Mouse (Mus musculus) limb, embryonic 13.5 days (tissue): ENCODE data around the gene Ero1lb. TPM values are rescaled to one million over a fixed set of nuclear protein-coding genes. Genes with fewer than 3 reads are reported as not detected.
"Not testable (repeated sequence)": the region's sequence is repeated elsewhere in the genome, so short reads cannot be mapped to it uniquely, and the experiment has no call there.

Experiments
- ATAC-seq: fragments of 200-750 bp; cut with Nextera tagmentation; 2 replicates; pipeline ENCODE4 v1.8.0; 2017; ENCODE audit warnings: low read depth, moderate number of reproducible peaks, moderate TSS enrichment; ENCODE audit not compliant: low FRiP score
- H3K27ac ChIP-seq: fragments of 300-500 bp; sonication (generic); 2 replicates; pipeline ENCODE4 v1.5.1; 2015; ENCODE audit warnings: inconsistent platforms, mild to moderate bottlenecking, moderate library complexity
- H3K27me3 ChIP-seq: fragments of 300-500 bp; sonication (generic); 2 replicates; pipeline ENCODE4 v1.6.1; 2015; ENCODE audit warnings: mild to moderate bottlenecking, inconsistent platforms
- H3K36me3 ChIP-seq: fragments of 300-500 bp; sonication (generic); 2 replicates; pipeline ENCODE4 v1.6.1; 2015; ENCODE audit warnings: inconsistent platforms, mild to moderate bottlenecking, moderate library complexity
- H3K4me1 ChIP-seq: fragments of 300-500 bp; sonication (generic); 2 replicates; pipeline ENCODE4 v1.6.1; 2015; ENCODE audit warnings: inconsistent platforms
- H3K4me2 ChIP-seq: fragments of 300-500 bp; sonication (generic); replicated peaks from 2 replicates; pipeline ENCODE4 v1.6.1; 2015; ENCODE audit warnings: inconsistent platforms, mild to moderate bottlenecking, moderate library complexity
- H3K4me3 ChIP-seq: fragments of 300-500 bp; sonication (generic); 2 replicates; pipeline ENCODE4 v1.5.1; 2015; ENCODE audit warnings: moderate library complexity, mild to moderate bottlenecking, inconsistent platforms
- H3K9ac ChIP-seq: fragments of 300-500 bp; sonication (generic); 2 replicates; pipeline ENCODE4 v1.6.1; 2015; ENCODE audit warnings: mild to moderate bottlenecking, inconsistent platforms
- H3K9me3 ChIP-seq: fragments of 300-500 bp; sonication (generic); 2 replicates; pipeline ENCODE4 v1.6.1; 2016; ENCODE audit warnings: inconsistent platforms
- WGBS: fragments of 180-500 bp; shearing (Covaris S2); methylation state at CpG from one replicate; pipeline ENCODE4 v1.1.7; 2015; 5-methylcytosine and 5-hydroxymethylcytosine counted together
- polyA plus RNA-seq: library from polyadenylated mRNA; unstranded; fragments of >200 nt; fragmentation: Nextera tagmentation; extraction: Ambion mirVana; gene quantifications from 2 replicates; pipeline ENCODE4 v1.2.1, GENCODE M21; 2015

Gene Ero1lb
- polyA plus RNA-seq, 1 experiment from 2014 or later: 5.5 TPM

GRCm38 (mm10) chr13:12646676-12647075, 81.0 kb downstream of the Ero1lb start:
- 74% methylated on average over 5 of the region's 5 CpGs for WGBS
- not testable (repeated sequence) for H3K36me3 ChIP-seq, H3K27ac ChIP-seq, H3K4me1 ChIP-seq, H3K9me3 ChIP-seq, H3K4me3 ChIP-seq, H3K9ac ChIP-seq, H3K4me2 ChIP-seq, H3K27me3 ChIP-seq, ATAC-seq

GRCm38 (mm10) chr13:12650020-12650876, 84.6 kb downstream of the Ero1lb start:
- WGBS: under 1% methylated on average over 61 of the region's 79 CpGs
- H3K27ac ChIP-seq, H3K4me1 ChIP-seq, H3K9me3 ChIP-seq, H3K36me3 ChIP-seq, H3K27me3 ChIP-seq: not testable (repeated sequence)
- Histone ChIP-seq H3K4me2 (peak overlapping the region; percentile 59), H3K9ac (peak overlapping the region; percentile 66), H3K4me3 (peak overlapping the region; percentile 47)
- peak; percentile 85 for ATAC-seq

GRCm38 (mm10) chr13:12650877-12651176, 85.2 kb downstream of the Ero1lb start:
- not testable (repeated sequence) for H3K4me1 ChIP-seq, H3K27me3 ChIP-seq, H3K27ac ChIP-seq, H3K9me3 ChIP-seq, H3K36me3 ChIP-seq, H3K9ac ChIP-seq
- H3K4me2 ChIP-seq: peak overlapping the region; percentile 59
- H3K4me3 ChIP-seq: peak overlapping the region; percentile 47
- peak; percentile 82 for ATAC-seq
- WGBS: under 1% methylated on average over 13 of the region's 13 CpGs

Other genes starting within 250 kb of the Ero1lb start
- 161 and 166 TPM in 2 replicates for gene Actn2, start 225.1 kb upstream of the Ero1lb start, polyA plus RNA-seq
- gene Heatr1, start 170.8 kb upstream of the Ero1lb start, polyA plus RNA-seq: 16.1 and 19.0 TPM in 2 replicates
- 17.9 and 18.9 TPM in 2 replicates for gene Lgals8, start 100.9 kb upstream of the Ero1lb start, polyA plus RNA-seq
- gene Edaradd, start 45.4 kb upstream of the Ero1lb start, polyA plus RNA-seq: 3.2 and 3.5 TPM in 2 replicates
- not detected in 2 replicates for gene Prl2c3, start 234.2 kb downstream of the Ero1lb start, polyA plus RNA-seq